Mouse (Mus musculus) kidney, adult 11 months (tissue): ENCODE measurements around the gene Adamts15.

Experiments used
- DNase-seq: peaks from one replicate; pipeline ENCODE4 v3.0.0; 2022

The Adamts15 gene

DNA sequence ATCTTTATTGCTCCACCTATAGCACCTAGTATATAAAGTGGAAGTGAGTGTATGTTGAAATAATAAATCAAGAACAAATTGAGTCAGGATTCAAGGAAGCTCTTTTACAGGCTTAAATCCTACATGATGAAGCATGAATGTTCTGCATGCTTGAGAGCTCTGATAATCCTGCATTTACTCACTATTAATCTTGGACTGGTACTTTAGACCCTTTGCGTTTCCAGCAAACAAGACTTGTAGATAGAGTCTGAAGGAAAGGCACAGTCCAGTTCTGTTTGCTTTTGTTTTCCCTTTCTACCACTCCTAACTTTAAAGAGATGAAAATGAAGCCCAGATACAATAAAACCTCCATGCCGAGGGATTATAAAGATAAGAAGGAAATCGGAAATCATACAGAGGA lies 45.7 kb downstream of the Adamts15 start:
- no peak for DNase-seq

DNA sequence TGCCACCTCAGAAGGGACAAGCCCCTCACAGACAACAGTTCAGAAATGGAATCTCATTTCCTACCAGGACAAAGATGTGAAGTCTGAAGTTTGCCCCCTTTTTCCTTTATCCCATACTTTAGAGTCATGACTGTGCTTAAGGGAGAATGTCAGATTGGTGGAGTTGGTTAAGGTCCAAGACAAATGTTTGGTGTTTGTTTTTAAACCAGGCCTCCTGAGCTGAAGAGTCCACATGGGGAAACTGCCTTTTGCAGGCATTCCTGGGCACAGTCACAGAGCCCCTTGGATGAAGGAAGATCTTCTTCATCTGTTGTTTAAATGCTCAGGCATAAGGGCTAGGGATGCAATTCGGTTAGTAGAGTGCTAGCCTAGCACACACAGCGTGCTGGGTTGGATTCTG lies 66.4 kb downstream of the Adamts15 start:
- DNase-seq = no peak

DNA sequence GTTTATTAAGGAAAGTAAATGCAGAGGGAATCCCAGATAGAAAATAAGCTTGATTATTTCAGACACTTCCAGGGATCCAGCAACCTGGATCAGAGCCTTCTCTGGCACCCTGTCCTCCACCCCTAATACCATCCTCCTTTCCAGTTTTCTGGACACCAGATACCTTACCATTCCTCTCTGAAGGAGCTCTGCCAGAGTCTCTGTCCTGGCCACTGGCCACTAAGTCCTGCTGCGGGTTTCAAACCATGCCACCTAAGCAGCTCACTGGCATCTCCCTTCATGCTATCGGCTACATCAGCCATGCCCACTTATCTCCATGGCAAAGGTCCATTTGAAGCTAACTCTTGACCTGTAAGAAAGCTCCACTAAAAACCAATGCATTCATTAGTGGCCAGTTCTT lies 70.4 kb downstream of the Adamts15 start:
- no peak for DNase-seq

DNA sequence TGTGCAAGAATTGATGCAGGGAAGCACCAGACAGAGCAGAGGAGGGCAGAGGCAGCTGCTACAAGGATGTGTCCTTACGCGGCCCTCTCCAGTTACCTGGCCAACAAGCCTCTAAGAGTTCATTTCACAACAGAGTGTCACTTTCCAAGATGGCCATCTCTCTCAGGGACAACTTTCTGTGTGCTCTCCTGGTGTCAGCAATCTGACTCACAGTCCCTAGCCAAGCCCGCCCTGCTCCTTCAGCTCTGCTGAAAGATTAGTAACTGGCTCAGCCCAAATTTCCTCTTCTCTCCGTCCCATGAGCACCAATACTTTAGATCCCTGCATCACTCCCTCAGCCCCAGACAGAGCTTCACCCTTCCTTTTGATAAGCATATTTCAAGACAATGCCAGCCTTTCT lies 72.3 kb downstream of the Adamts15 start:
- no peak for DNase-seq

DNA sequence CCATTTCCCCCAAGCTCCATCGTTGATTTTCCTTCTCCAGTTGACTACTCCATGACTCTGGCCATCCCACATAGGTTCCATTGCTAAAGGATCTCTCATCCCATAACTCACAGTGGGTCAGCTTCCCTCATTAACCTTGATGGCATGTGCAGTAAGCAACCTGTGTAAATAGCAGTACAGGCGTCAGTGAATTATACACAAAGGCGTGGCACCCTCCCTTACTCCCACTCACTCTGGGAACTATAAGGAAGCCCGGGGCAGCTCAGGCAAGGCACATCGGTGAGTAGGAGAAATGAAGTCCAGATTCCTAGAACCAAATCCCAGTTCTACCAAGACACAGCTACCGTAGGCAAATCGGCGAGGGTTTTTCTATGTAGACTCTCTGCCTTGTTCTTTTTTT lies 72.8 kb downstream of the Adamts15 start:
- no peak for DNase-seq
